In genomic region chr4:117130790-117131189, GRCm38 (mm10) we compare ENCODE assay signal across 27 mouse cellular contexts. TPM values are rescaled to one million over a fixed set of nuclear protein-coding genes. Genes with fewer than 3 reads are reported as not detected.
DNase-seq lines count a peak whose midpoint lies in the region; ATAC-seq and TF ChIP-seq lines count a peak whose summit lies in the region.
"Had no signal": no experiment of that assay in that cellular context is flagged by ENCODE, and none has a peak within 500 bp of the region (broad histone marks: within the 10 kb centered on the region; RNA-seq: fewer than 3 reads in every experiment).

No protein-coding gene starts in this region.

- H3K27ac ChIP-seq in hindbrain, embryonic 11.5 days (ENCODE audit: low read depth, low read length): peak overlapping the region; percentile 85
- no peak overlapping the region for H3K27ac ChIP-seq in hindbrain, postnatal 0 days
- peak overlapping the region; percentile 52 for H3K27ac ChIP-seq in midbrain, embryonic 11.5 days (ENCODE audit: low read depth, low read length)
- H3K27ac ChIP-seq in midbrain, embryonic 15.5 days: no peak overlapping the region
- no peak overlapping the region for H3K27ac ChIP-seq in ES-Bruce4 (ENCODE audit: insufficient read depth, low read length)
- no peak overlapping the region for H3K27ac ChIP-seq in hindbrain, embryonic 13.5 days
- H3K27ac ChIP-seq in intestine, postnatal 0 days (ENCODE audit: low read depth, low read length): no peak overlapping the region
- H3K27ac ChIP-seq: heart, embryonic 10.5 days; hindbrain, embryonic 15.5 days; limb, embryonic 10.5 days; liver, embryonic 12.5 days had no signal

- H3K36me3 ChIP-seq in hindbrain, embryonic 11.5 days (ENCODE audit: control insufficient read depth, insufficient read depth, low read length): peaks cover 13% of the 10 kb centered on the region
- H3K36me3 ChIP-seq in hindbrain, postnatal 0 days (ENCODE audit: insufficient read depth, low read length): peaks cover 40% of the 10 kb centered on the region
- no peaks in the 10 kb centered on the region; the same call in 1 of the 2 replicates for H3K36me3 ChIP-seq in midbrain, embryonic 11.5 days (ENCODE audit: control insufficient read depth, insufficient read depth, low read length)
- H3K36me3 ChIP-seq in midbrain, embryonic 15.5 days (replicated peaks): peaks cover 7% of the 10 kb centered on the region; the same call in 1 of the 2 replicates
- no peaks in the 10 kb centered on the region; the same call in 1 of the 2 replicates for H3K36me3 ChIP-seq in ES-Bruce4 (ENCODE audit: control insufficient read depth, insufficient read depth, low read length, poor library complexity, severe bottlenecking)
- H3K36me3 ChIP-seq in hindbrain, embryonic 13.5 days: peaks cover 34% of the 10 kb centered on the region
- H3K36me3 ChIP-seq in intestine, postnatal 0 days (ENCODE audit: control insufficient read depth, insufficient read depth): peaks cover 26% of the 10 kb centered on the region

- DNase-seq in hindbrain, embryonic 11.5 days (ENCODE audit: low spot score): peak; percentile 54
- DNase-seq in hindbrain, postnatal 0 days (ENCODE audit: low spot score): no peak
- no peak for DNase-seq in midbrain, embryonic 11.5 days (ENCODE audit: low spot score, missing footprints)
- DNase-seq in cerebellum, adult 9-10 months: no peak
- DNase-seq: adrenal gland, postnatal 36 days; B cell, adult 2 months; cerebellum, adult 11-12 months; cerebellum, postnatal 36 days; kidney, adult 8-10 months; kidney, postnatal 4 days; layer of hippocampus, adult 9-11 months; lung, adult 2 months; thymus, postnatal 25 days had no signal

- no peaks in the 10 kb centered on the region; the same call in 1 of the 2 replicates for H3K27me3 ChIP-seq in hindbrain, embryonic 11.5 days (ENCODE audit: control insufficient read depth, insufficient read depth, low read length)
- H3K27me3 ChIP-seq in hindbrain, postnatal 0 days (ENCODE audit: insufficient read depth, low read length): no peaks in the 10 kb centered on the region
- H3K27me3 ChIP-seq in midbrain, embryonic 11.5 days (ENCODE audit: control insufficient read depth, insufficient read depth, low read length): 0 out of 2 replicates have a peak, but pooled peaks cover 3% of the 10 kb centered on the region
- H3K27me3 ChIP-seq in midbrain, embryonic 15.5 days (replicated peaks): no peaks in the 10 kb centered on the region
- no peaks in the 10 kb centered on the region for H3K27me3 ChIP-seq in ES-Bruce4 (ENCODE audit: control insufficient read depth, insufficient read depth, low read length, poor library complexity, severe bottlenecking)
- peaks cover 2% of the 10 kb centered on the region; the same call in 1 of the 2 replicates for H3K27me3 ChIP-seq in hindbrain, embryonic 13.5 days
- H3K27me3 ChIP-seq in intestine, postnatal 0 days (replicated peaks; ENCODE audit: control insufficient read depth, insufficient read depth, low read length): no peaks in the 10 kb centered on the region
- H3K27me3 ChIP-seq: hindbrain, embryonic 15.5 days; megakaryocyte, embryonic 14.5 days had no signal

- no peak for TF ChIP-seq CTCF in hindbrain, postnatal 0 days (IDR thresholded peaks at IDR 0.05; ENCODE audit: low read depth)
- no peak for TF ChIP-seq CTCF in ES-Bruce4 (IDR thresholded peaks at IDR 0.05; ENCODE audit: low read depth, low read length)
- TF ChIP-seq CTCF in intestine, postnatal 0 days (IDR thresholded peaks at IDR 0.05; ENCODE audit: low read depth): no peak

- peak overlapping the region; percentile 11; the same call in 1 of the 2 replicates for H3K9ac ChIP-seq in hindbrain, embryonic 11.5 days (ENCODE audit: low read depth, low read length)
- H3K9ac ChIP-seq in hindbrain, postnatal 0 days (replicated peaks; ENCODE audit: low read length): no peak overlapping the region
- H3K9ac ChIP-seq in midbrain, embryonic 11.5 days (ENCODE audit: low read length): 0 out of 2 replicates have a peak overlapping the region, but pooled peaks have one; percentile 0
- no peak overlapping the region for H3K9ac ChIP-seq in midbrain, embryonic 15.5 days
- no peak overlapping the region for H3K9ac ChIP-seq in ES-Bruce4 (ENCODE audit: low read depth, poor library complexity, severe bottlenecking)
- peak overlapping the region; percentile 90; the same call in 1 of the 2 replicates for H3K9ac ChIP-seq in hindbrain, embryonic 13.5 days
- no peak overlapping the region for H3K9ac ChIP-seq in intestine, postnatal 0 days (ENCODE audit: low read depth, low read length)
- H3K9ac ChIP-seq: hindbrain, embryonic 15.5 days; liver, embryonic 12.5 days had no signal

- H3K4me2 ChIP-seq in hindbrain, embryonic 11.5 days (replicated peaks; ENCODE audit: low read depth, low read length): peak overlapping the region; percentile 92
- H3K4me2 ChIP-seq in hindbrain, postnatal 0 days (ENCODE audit: low read depth, low read length): no peak overlapping the region
- H3K4me2 ChIP-seq in midbrain, embryonic 11.5 days: peak overlapping the region; percentile 72; the same call in 1 of the 2 replicates
- no peak overlapping the region for H3K4me2 ChIP-seq in midbrain, embryonic 15.5 days
- H3K4me2 ChIP-seq in hindbrain, embryonic 13.5 days: no peak overlapping the region
- no peak overlapping the region for H3K4me2 ChIP-seq in intestine, postnatal 0 days (replicated peaks; ENCODE audit: low read depth)
- H3K4me2 ChIP-seq: liver, embryonic 12.5 days had no signal

- 0 out of 2 replicates have a peak, but pooled peaks have one; percentile 29 for TF ChIP-seq EP300 in ES-Bruce4 (IDR thresholded peaks at IDR 0.05; ENCODE audit: insufficient read depth, low read depth, low read length)

- no peaks in the 10 kb centered on the region for H3K9me3 ChIP-seq in hindbrain, embryonic 11.5 days (ENCODE audit: control insufficient read depth, low read length)
- H3K9me3 ChIP-seq in hindbrain, postnatal 0 days (ENCODE audit: low read length): no peaks in the 10 kb centered on the region
- no peaks in the 10 kb centered on the region for H3K9me3 ChIP-seq in midbrain, embryonic 11.5 days (ENCODE audit: control insufficient read depth, low read length)
- no peaks in the 10 kb centered on the region for H3K9me3 ChIP-seq in midbrain, embryonic 15.5 days
- H3K9me3 ChIP-seq in ES-Bruce4 (replicated peaks; ENCODE audit: control insufficient read depth, insufficient read depth, low read length, poor library complexity, severe bottlenecking): no peaks in the 10 kb centered on the region
- no peaks in the 10 kb centered on the region for H3K9me3 ChIP-seq in hindbrain, embryonic 13.5 days
- no peaks in the 10 kb centered on the region for H3K9me3 ChIP-seq in intestine, postnatal 0 days (ENCODE audit: control insufficient read depth)
- H3K9me3 ChIP-seq: G1E; heart, embryonic 10.5 days; hindbrain, embryonic 15.5 days; limb, embryonic 10.5 days; liver, embryonic 12.5 days; megakaryocyte, embryonic 14.5 days had no signal

- H3K4me3 ChIP-seq in hindbrain, embryonic 11.5 days (ENCODE audit: low read depth, low read length): no peak overlapping the region
- H3K4me3 ChIP-seq in hindbrain, postnatal 0 days (ENCODE audit: low read length): no peak overlapping the region
- H3K4me3 ChIP-seq in midbrain, embryonic 11.5 days (ENCODE audit: low read depth, low read length): no peak overlapping the region
- no peak overlapping the region for H3K4me3 ChIP-seq in midbrain, embryonic 15.5 days
- H3K4me3 ChIP-seq in ES-Bruce4 (ENCODE audit: low read depth, low read length): no peak overlapping the region
- H3K4me3 ChIP-seq in hindbrain, embryonic 13.5 days: no peak overlapping the region
- no peak overlapping the region for H3K4me3 ChIP-seq in intestine, postnatal 0 days (ENCODE audit: low read depth, low read length)
- H3K4me3 ChIP-seq: heart, embryonic 10.5 days; left cerebral cortex, adult 2 months; limb, embryonic 10.5 days; liver, embryonic 12.5 days; myocyte had no signal

- WGBS in hindbrain, embryonic 11.5 days: 44% methylated on average over 6 of the region's 6 CpGs
- 44% methylated on average over 6 of the region's 6 CpGs for WGBS in hindbrain, postnatal 0 days
- 56% methylated on average over 6 of the region's 6 CpGs for WGBS in midbrain, embryonic 11.5 days
- 46% methylated on average over 6 of the region's 6 CpGs for WGBS in midbrain, embryonic 15.5 days
- WGBS in hindbrain, embryonic 13.5 days: 29% methylated on average over 6 of the region's 6 CpGs
- WGBS in intestine, postnatal 0 days: 87% methylated on average over 6 of the region's 6 CpGs

- no peak for ATAC-seq in hindbrain, embryonic 11.5 days (ENCODE audit: low FRiP score)
- no peak for ATAC-seq in hindbrain, postnatal 0 days
- no peak for ATAC-seq in midbrain, embryonic 11.5 days (ENCODE audit: low FRiP score)
- ATAC-seq in midbrain, embryonic 15.5 days (replicated peaks): no peak
- no peak for ATAC-seq in hindbrain, embryonic 13.5 days (ENCODE audit: low FRiP score)
- no peak for ATAC-seq in intestine, postnatal 0 days
- ATAC-seq: liver, embryonic 12.5 days had no signal

- peaks cover 21% of the 10 kb centered on the region for H3K4me1 ChIP-seq in hindbrain, embryonic 11.5 days (replicated peaks; ENCODE audit: control insufficient read depth, insufficient read depth, low read length)
- H3K4me1 ChIP-seq in hindbrain, postnatal 0 days (ENCODE audit: insufficient read depth, low read length): 0 out of 2 replicates have a peak, but pooled peaks cover 8% of the 10 kb centered on the region
- H3K4me1 ChIP-seq in midbrain, embryonic 11.5 days (ENCODE audit: control insufficient read depth, insufficient read depth, low read length): peaks cover 36% of the 10 kb centered on the region
- peaks cover 31% of the 10 kb centered on the region for H3K4me1 ChIP-seq in midbrain, embryonic 15.5 days
- H3K4me1 ChIP-seq in ES-Bruce4 (ENCODE audit: control insufficient read depth, insufficient read depth, low read length): peaks cover 9% of the 10 kb centered on the region
- peaks cover 44% of the 10 kb centered on the region for H3K4me1 ChIP-seq in hindbrain, embryonic 13.5 days (replicated peaks)
- 0 out of 2 replicates have a peak, but pooled peaks cover 2% of the 10 kb centered on the region for H3K4me1 ChIP-seq in intestine, postnatal 0 days (replicated peaks; ENCODE audit: control insufficient read depth, insufficient read depth, low read length)

- TF ChIP-seq POLR2A in ES-Bruce4 (IDR thresholded peaks at IDR 0.05; ENCODE audit: insufficient read depth, low read length): no peak

RNA-seq across cellular contexts. Expression of gene Plk3, which starts 3.0 kb away (rescaled TPM):
- polyA plus RNA-seq in hindbrain, embryonic 11.5 days (2014; fragmentation: Nextera tagmentation; extraction: Ambion mirVana): 31.3 and 37.1 TPM in 2 replicates
- total RNA-seq in hindbrain, postnatal 0 days (2014; rRNA removed): 23.9 and 29.8 TPM in 2 replicates
- 26.8 and 29.1 TPM in 2 replicates for polyA plus RNA-seq in hindbrain, postnatal 0 days (2015; fragmentation: Nextera tagmentation; extraction: Ambion mirVana)
- polyA plus RNA-seq in midbrain, embryonic 11.5 days (2014; fragmentation: Nextera tagmentation; extraction: Ambion mirVana): 28.0 and 32.8 TPM in 2 replicates
- 19.1 and 19.3 TPM in 2 replicates for polyA plus RNA-seq in midbrain, embryonic 15.5 days (2015; fragmentation: Nextera tagmentation; extraction: Ambion mirVana)
- polyA plus RNA-seq in ES-Bruce4 (2011; ENCODE audit: insufficient read depth, insufficient read length, low read depth, missing spikeins): 12.1 and 12.5 TPM in 2 replicates
- polyA plus RNA-seq in hindbrain, embryonic 13.5 days (2015; fragmentation: Nextera tagmentation; extraction: Ambion mirVana): 16.2 and 16.6 TPM in 2 replicates
- polyA plus RNA-seq in intestine, postnatal 0 days (2015; fragmentation: Nextera tagmentation; extraction: Ambion mirVana): 5.3 and 7.0 TPM in 2 replicates

RNA-seq across cellular contexts. Expression of gene Tctex1d4, which starts 4.2 kb away (rescaled TPM):
- polyA plus RNA-seq in hindbrain, embryonic 11.5 days (2014; fragmentation: Nextera tagmentation; extraction: Ambion mirVana): 0.60 TPM in 1 of 2 replicates, not detected in the other
- 2.0 and 5.8 TPM in 2 replicates for total RNA-seq in hindbrain, postnatal 0 days (2014; rRNA removed)
- polyA plus RNA-seq in hindbrain, postnatal 0 days (2015; fragmentation: Nextera tagmentation; extraction: Ambion mirVana): 2.0 and 2.8 TPM in 2 replicates
- not detected in 2 replicates for polyA plus RNA-seq in midbrain, embryonic 11.5 days (2014; fragmentation: Nextera tagmentation; extraction: Ambion mirVana)
- polyA plus RNA-seq in midbrain, embryonic 15.5 days (2015; fragmentation: Nextera tagmentation; extraction: Ambion mirVana): 0.42 TPM in 1 of 2 replicates, not detected in the other
- not detected in 2 replicates for polyA plus RNA-seq in ES-Bruce4 (2011; ENCODE audit: insufficient read depth, insufficient read length, low read depth, missing spikeins)
- 0.86 TPM in 1 of 2 replicates, not detected in the other for polyA plus RNA-seq in hindbrain, embryonic 13.5 days (2015; fragmentation: Nextera tagmentation; extraction: Ambion mirVana)
- 0.22 TPM in 2 replicates for polyA plus RNA-seq in intestine, postnatal 0 days (2015; fragmentation: Nextera tagmentation; extraction: Ambion mirVana)
- total RNA-seq: adrenal gland, postnatal 36 days; gastrocnemius, adult 18-20 months; left cerebral cortex, adult 2 months had no signal
- polyA plus RNA-seq: heart, embryonic 10.5 days; heart, postnatal 0 days; limb, embryonic 10.5 days; liver, embryonic 12.5 days had no signal

RNA-seq across cellular contexts. Expression of gene Btbd19, which starts 5.3 kb away (rescaled TPM):
- 3.6 and 3.8 TPM in 2 replicates for polyA plus RNA-seq in hindbrain, embryonic 11.5 days (2014; fragmentation: Nextera tagmentation; extraction: Ambion mirVana)
- 7.8 and 9.1 TPM in 2 replicates for total RNA-seq in hindbrain, postnatal 0 days (2014; rRNA removed)
- polyA plus RNA-seq in hindbrain, postnatal 0 days (2015; fragmentation: Nextera tagmentation; extraction: Ambion mirVana): 4.9 and 5.4 TPM in 2 replicates
- polyA plus RNA-seq in midbrain, embryonic 11.5 days (2014; fragmentation: Nextera tagmentation; extraction: Ambion mirVana): 2.7 and 3.8 TPM in 2 replicates
- 3.9 and 4.3 TPM in 2 replicates for polyA plus RNA-seq in midbrain, embryonic 15.5 days (2015; fragmentation: Nextera tagmentation; extraction: Ambion mirVana)
- 60.9 and 65.8 TPM in 2 replicates for polyA plus RNA-seq in ES-Bruce4 (2011; ENCODE audit: insufficient read depth, insufficient read length, low read depth, missing spikeins)
- 3.9 and 4.2 TPM in 2 replicates for polyA plus RNA-seq in hindbrain, embryonic 13.5 days (2015; fragmentation: Nextera tagmentation; extraction: Ambion mirVana)
- 2.9 and 3.5 TPM in 2 replicates for polyA plus RNA-seq in intestine, postnatal 0 days (2015; fragmentation: Nextera tagmentation; extraction: Ambion mirVana)

RNA-seq across cellular contexts. Expression of gene Rps8, which starts 25.3 kb away (rescaled TPM):
- polyA plus RNA-seq in hindbrain, embryonic 11.5 days (2014; fragmentation: Nextera tagmentation; extraction: Ambion mirVana): 779 and 892 TPM in 2 replicates
- 463 and 470 TPM in 2 replicates for total RNA-seq in hindbrain, postnatal 0 days (2014; rRNA removed)
- polyA plus RNA-seq in hindbrain, postnatal 0 days (2015; fragmentation: Nextera tagmentation; extraction: Ambion mirVana): 523 and 530 TPM in 2 replicates
- 780 and 794 TPM in 2 replicates for polyA plus RNA-seq in midbrain, embryonic 11.5 days (2014; fragmentation: Nextera tagmentation; extraction: Ambion mirVana)
- polyA plus RNA-seq in midbrain, embryonic 15.5 days (2015; fragmentation: Nextera tagmentation; extraction: Ambion mirVana): 430 and 431 TPM in 2 replicates
- 2,253 and 2,515 TPM in 2 replicates for polyA plus RNA-seq in ES-Bruce4 (2011; ENCODE audit: insufficient read depth, insufficient read length, low read depth, missing spikeins)
- 576 and 608 TPM in 2 replicates for polyA plus RNA-seq in hindbrain, embryonic 13.5 days (2015; fragmentation: Nextera tagmentation; extraction: Ambion mirVana)
- 563 and 564 TPM in 2 replicates for polyA plus RNA-seq in intestine, postnatal 0 days (2015; fragmentation: Nextera tagmentation; extraction: Ambion mirVana)

RNA-seq across cellular contexts. Expression of gene Ptch2, which starts 34.9 kb away (rescaled TPM):
- 1.4 and 1.9 TPM in 2 replicates for polyA plus RNA-seq in hindbrain, embryonic 11.5 days (2014; fragmentation: Nextera tagmentation; extraction: Ambion mirVana)
- total RNA-seq in hindbrain, postnatal 0 days (2014; rRNA removed): 16.1 and 18.8 TPM in 2 replicates
- 4.1 and 4.4 TPM in 2 replicates for polyA plus RNA-seq in hindbrain, postnatal 0 days (2015; fragmentation: Nextera tagmentation; extraction: Ambion mirVana)
- 3.6 and 5.0 TPM in 2 replicates for polyA plus RNA-seq in midbrain, embryonic 11.5 days (2014; fragmentation: Nextera tagmentation; extraction: Ambion mirVana)
- polyA plus RNA-seq in midbrain, embryonic 15.5 days (2015; fragmentation: Nextera tagmentation; extraction: Ambion mirVana): 7.7 and 9.0 TPM in 2 replicates
- 4.5 and 5.7 TPM in 2 replicates for polyA plus RNA-seq in ES-Bruce4 (2011; ENCODE audit: insufficient read depth, insufficient read length, low read depth, missing spikeins)
- polyA plus RNA-seq in hindbrain, embryonic 13.5 days (2015; fragmentation: Nextera tagmentation; extraction: Ambion mirVana): 6.8 and 7.9 TPM in 2 replicates
- 1.3 and 1.4 TPM in 2 replicates for polyA plus RNA-seq in intestine, postnatal 0 days (2015; fragmentation: Nextera tagmentation; extraction: Ambion mirVana)
- polyA plus RNA-seq: G1E had no signal

Comparison
In these comparisons a context has a peak if more than half of its experiments do, and no peak if none do; other contexts are left out.
1. H3K27ac ChIP-seq: peak in hindbrain, embryonic 11.5 days (single experiment) and midbrain, embryonic 11.5 days (single experiment); none in hindbrain, postnatal 0 days (single experiment), midbrain, embryonic 15.5 days (single experiment), ES-Bruce4 (single experiment), hindbrain, embryonic 13.5 days (single experiment) and intestine, postnatal 0 days (single experiment).
2. H3K4me2 ChIP-seq: peak in hindbrain, embryonic 11.5 days (single experiment) and midbrain, embryonic 11.5 days (single experiment); none in hindbrain, postnatal 0 days (single experiment), midbrain, embryonic 15.5 days (single experiment), hindbrain, embryonic 13.5 days (single experiment) and intestine, postnatal 0 days (single experiment).
3. H3K9ac ChIP-seq: peak in hindbrain, embryonic 11.5 days (single experiment), midbrain, embryonic 11.5 days (single experiment) and hindbrain, embryonic 13.5 days (single experiment); none in hindbrain, postnatal 0 days (single experiment), midbrain, embryonic 15.5 days (single experiment), ES-Bruce4 (single experiment) and intestine, postnatal 0 days (single experiment).